Mouse (Mus musculus): ENCODE measurements around the gene Rassf9. TPM values are rescaled to one million over a fixed set of nuclear protein-coding genes. Genes with fewer than 3 reads are reported as not detected.

The Rassf9 gene
- 2.0 and 3.6 TPM in 2 replicates for total RNA-seq (2014; rRNA removed)
- polyA plus RNA-seq (2015; fragmentation: Nextera tagmentation; extraction: Ambion mirVana), result 3.0 and 3.7 TPM in 2 replicates

- Histone ChIP-seq H3K36me3 (ENCODE audit: insufficient read depth, low read length) (no peaks in the 10 kb centered on the region), H3K4me1 (ENCODE audit: insufficient read depth, low read length) (no peaks in the 10 kb centered on the region), H3K4me2 (ENCODE audit: low read depth, low read length) (peak within 1 kb of the TSS; percentile 11; the same call in 1 of the 2 replicates), H3K27ac (peak within 1 kb of the TSS; percentile 51; the same call in 1 of the 2 replicates), H3K27me3 (ENCODE audit: insufficient read depth, low read length) (no peaks in the 10 kb centered on the region), H3K9ac (replicated peaks; ENCODE audit: low read length) (no peak within 1 kb of the TSS), H3K4me3 (ENCODE audit: low read length) (peak within 1 kb of the TSS; percentile 15), H3K9me3 (ENCODE audit: low read length) (no peaks in the 10 kb centered on the region)
- ATAC-seq (peak; percentile 53; the same call in 1 of the 2 replicates), DNase-seq (ENCODE audit: low spot score) (no peak)
- WGBS, result 16% methylated on average over 5 of the region's 5 CpGs
- no peak for TF ChIP-seq CTCF (IDR thresholded peaks at IDR 0.05; ENCODE audit: low read depth)
Observed at GRCm38 (mm10) chr10:102511807-102512461, at the start of gene Rassf9. Gene Rassf9, plus strand, starts transcription at chr10:102512222.

- no peaks in the 10 kb centered on the region for H3K4me1 ChIP-seq (ENCODE audit: insufficient read depth, low read length)
- no peak overlapping the region for H3K4me3 ChIP-seq (ENCODE audit: low read length)
- no peak overlapping the region for H3K27ac ChIP-seq
- DNase-seq (ENCODE audit: low spot score), result no peak
- H3K36me3 ChIP-seq (ENCODE audit: insufficient read depth, low read length), result no peaks in the 10 kb centered on the region
- no peak for TF ChIP-seq CTCF (IDR thresholded peaks at IDR 0.05; ENCODE audit: low read depth)
- no peak overlapping the region for H3K9ac ChIP-seq (replicated peaks; ENCODE audit: low read length)
- no peaks in the 10 kb centered on the region for H3K27me3 ChIP-seq (ENCODE audit: insufficient read depth, low read length)
- no peaks in the 10 kb centered on the region for H3K9me3 ChIP-seq (ENCODE audit: low read length)
- 88% methylated on average over 2 of the region's 2 CpGs for WGBS
- H3K4me2 ChIP-seq (ENCODE audit: low read depth, low read length), result no peak overlapping the region
- ATAC-seq, result no peak
Observed at GRCm38 (mm10) chr10:102469412-102469811, 42.6 kb upstream of the Rassf9 start.

- DNase-seq (ENCODE audit: low spot score) (no peak), ATAC-seq (no peak)
- no peaks in the 10 kb centered on the region for H3K4me1 ChIP-seq (ENCODE audit: insufficient read depth, low read length)
- H3K9ac ChIP-seq (replicated peaks; ENCODE audit: low read length), result no peak within 1 kb of the TSS
- 27% methylated on average over 3 of the region's 3 CpGs for WGBS
- no peak for TF ChIP-seq CTCF (IDR thresholded peaks at IDR 0.05; ENCODE audit: low read depth)
- no peaks in the 10 kb centered on the region for H3K27me3 ChIP-seq (ENCODE audit: insufficient read depth, low read length)
- no peak within 1 kb of the TSS for H3K4me3 ChIP-seq (ENCODE audit: low read length)
- H3K36me3 ChIP-seq (ENCODE audit: insufficient read depth, low read length), result no peaks in the 10 kb centered on the region
- H3K27ac ChIP-seq, result no peak within 1 kb of the TSS
- H3K4me2 ChIP-seq (ENCODE audit: low read depth, low read length), result no peak within 1 kb of the TSS
- H3K9me3 ChIP-seq (ENCODE audit: low read length), result no peaks in the 10 kb centered on the region
Observed at GRCm38 (mm10) chr10:102490386-102490785, 21.6 kb upstream of the Rassf9 start, which contains the start of gene Nts. Gene Nts, minus strand, starts transcription at chr10:102490486.

- Histone ChIP-seq H3K9ac (replicated peaks; ENCODE audit: low read length) (no peak overlapping the region), H3K4me1 (ENCODE audit: insufficient read depth, low read length) (no peaks in the 10 kb centered on the region), H3K27ac (no peak overlapping the region), H3K4me2 (ENCODE audit: low read depth, low read length) (no peak overlapping the region), H3K9me3 (ENCODE audit: low read length) (no peaks in the 10 kb centered on the region), H3K36me3 (ENCODE audit: insufficient read depth, low read length) (no peaks in the 10 kb centered on the region), H3K27me3 (ENCODE audit: insufficient read depth, low read length) (no peaks in the 10 kb centered on the region), H3K4me3 (ENCODE audit: low read length) (no peak overlapping the region)
- TF ChIP-seq CTCF (IDR thresholded peaks at IDR 0.05; ENCODE audit: low read depth), result peak; percentile 80
- 9% methylated on average over 3 of the region's 3 CpGs for WGBS
- ATAC-seq (0 out of 2 replicates have a peak, but pooled peaks have one; percentile 43), DNase-seq (ENCODE audit: low spot score) (peak; percentile 82)
Observed at GRCm38 (mm10) chr10:102491792-102492191, 20.2 kb upstream of the Rassf9 start.

GRCm38 (mm10) chr10:102498754-102499153 is 13.3 kb upstream of the Rassf9 start:
- TF ChIP-seq CTCF (IDR thresholded peaks at IDR 0.05; ENCODE audit: low read depth), result peak; percentile 72
- Histone ChIP-seq H3K27me3 (ENCODE audit: insufficient read depth, low read length) (no peaks in the 10 kb centered on the region), H3K9ac (replicated peaks; ENCODE audit: low read length) (no peak overlapping the region), H3K27ac (no peak overlapping the region), H3K4me2 (ENCODE audit: low read depth, low read length) (no peak overlapping the region), H3K4me1 (ENCODE audit: insufficient read depth, low read length) (no peaks in the 10 kb centered on the region), H3K36me3 (ENCODE audit: insufficient read depth, low read length) (no peaks in the 10 kb centered on the region), H3K4me3 (ENCODE audit: low read length) (no peak overlapping the region), H3K9me3 (ENCODE audit: low read length) (no peaks in the 10 kb centered on the region)
- peak; percentile 33 for DNase-seq (ENCODE audit: low spot score)
- ATAC-seq, result no peak
- WGBS, result 31% methylated on average over 4 of the region's 4 CpGs

GRCm38 (mm10) chr10:102507386-102507785 is 4.6 kb upstream of the Rassf9 start:
- no peaks in the 10 kb centered on the region for H3K4me1 ChIP-seq (ENCODE audit: insufficient read depth, low read length)
- H3K27me3 ChIP-seq (ENCODE audit: insufficient read depth, low read length), result no peaks in the 10 kb centered on the region
- no peaks in the 10 kb centered on the region for H3K36me3 ChIP-seq (ENCODE audit: insufficient read depth, low read length)
- H3K4me2 ChIP-seq (ENCODE audit: low read depth, low read length), result no peak overlapping the region
- TF ChIP-seq CTCF (IDR thresholded peaks at IDR 0.05; ENCODE audit: low read depth), result no peak
- no peaks in the 10 kb centered on the region for H3K9me3 ChIP-seq (ENCODE audit: low read length)
- ATAC-seq, result no peak
- no peak for DNase-seq (ENCODE audit: low spot score)
- H3K4me3 ChIP-seq (ENCODE audit: low read length), result no peak overlapping the region
- 64% methylated on average over 4 of the region's 4 CpGs for WGBS
- no peak overlapping the region for H3K9ac ChIP-seq (replicated peaks; ENCODE audit: low read length)
- H3K27ac ChIP-seq, result no peak overlapping the region

- Histone ChIP-seq H3K4me3 (ENCODE audit: low read length) (no peak overlapping the region), H3K36me3 (ENCODE audit: insufficient read depth, low read length) (no peaks in the 10 kb centered on the region), H3K4me2 (ENCODE audit: low read depth, low read length) (0 out of 2 replicates have a peak overlapping the region, but pooled peaks have one; percentile 11), H3K27ac (no peak overlapping the region), H3K4me1 (ENCODE audit: insufficient read depth, low read length) (no peaks in the 10 kb centered on the region), H3K9me3 (ENCODE audit: low read length) (no peaks in the 10 kb centered on the region), H3K9ac (replicated peaks; ENCODE audit: low read length) (no peak overlapping the region), H3K27me3 (ENCODE audit: insufficient read depth, low read length) (no peaks in the 10 kb centered on the region)
- DNase-seq (ENCODE audit: low spot score), result no peak
- 48% methylated on average over 3 of the region's 3 CpGs for WGBS
- ATAC-seq, result no peak; the same call in 1 of the 2 replicates
- TF ChIP-seq CTCF (IDR thresholded peaks at IDR 0.05; ENCODE audit: low read depth), result no peak
Observed at GRCm38 (mm10) chr10:102511461-102511806, 588 bp upstream of the Rassf9 start.

Measured in hindbrain, postnatal 0 days (tissue).